Mouse (Mus musculus) naive thymus-derived CD4-positive, alpha-beta T cell, adult 2 months (primary cell): ENCODE measurements at regions not wholly inside any gene's neighbourhood (a gene's known extent, or its start where the extent isn't known, plus 50 kb on each side); places are given as distances from the start of the nearest gene placed in this dataset.

ENCODE experiments used
- DNase-seq: peaks from one replicate; pipeline ENCODE4 v3.0.0-alpha.2; 2011; ENCODE audit warnings: low read depth

GRCm38 (mm10) chr5:77594719-77595118 lies 186.9 kb upstream of the Igfbp7 start:
- no peak for DNase-seq

- no peak for DNase-seq
Measured at GRCm38 (mm10) chr5:77589252-77589651, 181.4 kb upstream of the Igfbp7 start.

GRCm38 (mm10) chr5:77581702-77582101 lies 173.9 kb upstream of the Igfbp7 start:
- no peak for DNase-seq

GRCm38 (mm10) chr5:77581106-77581638 lies 173.3 kb upstream of the Igfbp7 start:
- no peak for DNase-seq

- no peak for DNase-seq
Measured at GRCm38 (mm10) chr5:77579826-77580745, 172.2 kb upstream of the Igfbp7 start.

- DNase-seq = no peak
Measured at GRCm38 (mm10) chr5:77576881-77577280, 169.0 kb upstream of the Igfbp7 start.

- no peak for DNase-seq
Measured at GRCm38 (mm10) chr5:77575780-77576179, 167.9 kb upstream of the Igfbp7 start.

- DNase-seq = no peak
Measured at GRCm38 (mm10) chr5:77570364-77570763, 162.5 kb upstream of the Igfbp7 start.

GRCm38 (mm10) chr5:77568121-77568520 lies 160.3 kb upstream of the Igfbp7 start:
- DNase-seq = no peak

GRCm38 (mm10) chr5:77552580-77552979 lies 144.7 kb upstream of the Igfbp7 start:
- no peak for DNase-seq

- no peak for DNase-seq
Measured at GRCm38 (mm10) chr5:77552081-77552480, 144.2 kb upstream of the Igfbp7 start.

- DNase-seq = no peak
Measured at GRCm38 (mm10) chr5:77546001-77546620, 138.3 kb upstream of the Igfbp7 start.

GRCm38 (mm10) chr5:77532261-77533015 lies 124.6 kb upstream of the Igfbp7 start:
- DNase-seq = no peak

GRCm38 (mm10) chr5:77530376-77530775 lies 122.5 kb upstream of the Igfbp7 start:
- no peak for DNase-seq

- DNase-seq = no peak
Measured at GRCm38 (mm10) chr5:77517252-77517651, 109.4 kb upstream of the Igfbp7 start.

GRCm38 (mm10) chr5:77515448-77515847 lies 107.6 kb upstream of the Igfbp7 start:
- no peak for DNase-seq

GRCm38 (mm10) chr5:77502684-77503083 lies 94.8 kb upstream of the Igfbp7 start:
- DNase-seq = no peak

- DNase-seq = no peak
Measured at GRCm38 (mm10) chr5:77499949-77500460, 92.2 kb upstream of the Igfbp7 start.

GRCm38 (mm10) chr5:77494601-77495000 lies 86.8 kb upstream of the Igfbp7 start:
- DNase-seq = no peak

GRCm38 (mm10) chr5:77488969-77489368 lies 81.1 kb upstream of the Igfbp7 start:
- no peak for DNase-seq

- no peak for DNase-seq
Measured at GRCm38 (mm10) chr5:77487837-77488827, 80.3 kb upstream of the Igfbp7 start.
